Mouse (Mus musculus): ENCODE data around the gene Tmem117.

DNA sequence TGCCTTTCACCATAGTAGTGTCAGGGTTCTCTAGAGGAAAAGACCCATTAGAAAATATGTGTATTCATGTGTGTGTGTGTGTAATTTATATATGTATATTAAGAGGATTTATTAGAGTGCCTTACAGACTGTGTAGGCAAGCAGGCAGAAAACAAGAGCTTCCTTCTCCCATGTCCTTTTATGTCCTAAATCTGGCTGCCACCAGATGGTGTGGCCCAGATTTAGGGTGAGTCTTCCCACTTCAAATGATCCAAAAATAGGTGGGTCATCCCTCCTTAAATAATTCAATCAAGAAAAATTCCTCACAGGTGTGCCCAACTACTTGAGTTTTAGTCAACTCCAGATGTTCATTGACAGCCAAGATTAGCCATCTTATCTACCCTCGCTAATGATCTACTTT, 439.0 kb downstream of the Tmem117 start:
- TF ChIP-seq CTCF (IDR thresholded peaks at IDR 0.05; ENCODE audit: extremely low read depth, insufficient read depth, low read length) (no peak), POLR2A (IDR thresholded peaks at IDR 0.05; ENCODE audit: extremely low read depth, insufficient read depth, low read length) (no peak)

Data from cortical plate, adult 2 months (tissue).